Mouse (Mus musculus) left cerebral cortex, postnatal 10 days (tissue): Measurements from ENCODE around the gene Xpc. TPM values are rescaled to one million over a fixed set of nuclear protein-coding genes. Genes with fewer than 3 reads are reported as not detected.

Experiments used
- DNase-seq, 2 experiments: peaks; one replicate each; pipeline ENCODE4 v3.0.0; 2021 to 2022; ENCODE audit warnings: low spot score in 2 of 2, mixed read lengths in 1 of 2; ENCODE audit errors: extremely low spot score in 1 of 2
- intact Hi-C: fragments of 180-260 bp; cut with DNase I; formaldehyde crosslinking; loops from one replicate; pipeline ENCODE4 v1.15.1; 2025
- total RNA-seq, 2 experiments: library from RNA; stranded (reverse); gene quantifications; 2 replicates each; pipeline ENCODE4 v1.2.3; 2021

Gene Xpc
- 10 to 100 TPM in 1 of 2 experiments, 1 to 10 TPM in 1; 10.0 to 10.3 TPM for total RNA-seq

DNA sequence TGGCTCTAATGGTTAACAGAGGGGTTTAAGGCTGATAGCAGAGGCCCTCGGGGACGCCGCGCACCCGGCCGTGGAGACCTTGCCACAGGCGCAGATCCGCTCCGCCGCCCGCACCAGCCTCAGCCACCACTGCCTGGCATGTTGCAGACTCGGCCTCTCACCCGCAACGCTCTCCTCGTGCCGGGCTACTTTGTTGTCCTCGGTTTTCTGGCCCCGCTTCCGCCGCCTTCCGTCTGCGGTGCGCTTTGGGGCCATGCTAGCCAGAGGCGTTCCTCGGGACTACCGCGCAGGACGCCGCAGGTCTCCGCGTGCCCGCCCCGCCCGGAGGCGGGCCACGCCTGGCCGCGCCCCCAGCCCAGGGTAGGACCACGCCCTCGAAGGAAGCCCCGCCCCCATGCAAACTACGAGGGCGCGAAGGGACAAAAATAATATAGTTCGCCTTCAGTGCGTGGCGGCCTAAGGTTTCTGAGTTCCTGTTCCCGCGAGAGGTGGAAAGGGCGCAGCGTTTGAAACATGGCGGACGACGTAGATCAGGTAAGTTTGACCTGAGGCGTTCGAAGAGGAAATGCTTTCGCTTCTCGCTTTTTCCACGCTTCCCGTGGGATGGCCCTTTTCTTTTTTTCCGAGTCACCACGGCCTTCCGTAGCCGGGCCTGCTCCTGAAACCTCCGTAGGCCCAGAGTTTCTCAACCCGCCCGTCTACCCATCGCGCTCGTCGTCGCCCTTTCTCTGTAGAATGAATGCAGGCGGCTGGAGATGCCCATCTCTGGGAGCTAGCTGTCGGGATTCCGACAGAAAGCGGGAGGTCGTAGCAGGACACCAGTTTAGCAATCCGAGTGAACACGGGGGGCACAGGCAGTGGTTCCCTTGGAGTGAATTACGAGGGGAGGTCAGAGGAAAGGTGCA is at the start of gene Xpc, which contains the start of gene Lsm3:
TSS of gene Xpc (minus strand) at position 344 of the 905 bp plus-strand sequence.
TSS of gene Lsm3 (plus strand) at position 384 of the 905 bp plus-strand sequence.
- intact Hi-C loops: no loop called here
- DNase-seq: peak; percentile 97

DNA sequence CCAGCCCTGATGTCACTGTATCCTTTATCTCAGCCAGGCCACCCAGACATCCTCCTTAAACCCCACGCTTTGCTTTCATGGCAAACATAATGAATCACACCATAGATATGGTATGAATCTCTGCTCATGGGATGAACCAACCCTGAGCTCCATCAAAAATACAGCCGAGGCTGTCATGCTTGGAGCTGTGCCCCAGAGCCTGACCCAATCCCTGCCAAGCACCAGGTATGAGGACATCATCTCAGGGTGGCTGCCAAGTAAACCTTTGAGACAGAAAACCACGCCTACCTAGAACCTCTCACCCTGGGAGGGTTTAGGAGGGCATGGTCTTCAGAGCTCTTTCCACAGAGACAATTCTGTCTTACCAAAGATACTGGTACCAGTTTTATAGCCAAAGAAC is 47.3 kb upstream of the Xpc start:
- no peak for DNase-seq
- intact Hi-C loops: no loop called here

DNA sequence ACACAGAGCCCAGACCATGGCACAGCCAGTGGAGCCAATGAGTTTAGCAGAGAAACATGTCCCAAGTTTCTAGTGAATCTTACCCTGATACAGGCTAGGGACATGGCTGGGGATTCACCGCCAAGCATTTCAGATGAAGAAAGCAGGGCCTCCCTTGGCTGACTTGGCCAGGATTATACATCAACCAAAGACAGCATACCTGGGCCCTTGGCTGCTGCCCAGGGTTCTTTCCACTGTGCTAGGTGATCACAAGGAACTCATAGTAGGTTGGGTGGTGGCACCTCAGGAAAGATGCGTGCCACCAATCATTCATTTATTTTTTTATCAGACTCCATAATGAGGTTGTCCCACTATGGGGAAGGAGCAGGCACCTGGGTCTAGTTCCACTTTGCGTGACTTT is 44.5 kb upstream of the Xpc start:
- DNase-seq: no peak
- intact Hi-C loops: no loop called here

DNA sequence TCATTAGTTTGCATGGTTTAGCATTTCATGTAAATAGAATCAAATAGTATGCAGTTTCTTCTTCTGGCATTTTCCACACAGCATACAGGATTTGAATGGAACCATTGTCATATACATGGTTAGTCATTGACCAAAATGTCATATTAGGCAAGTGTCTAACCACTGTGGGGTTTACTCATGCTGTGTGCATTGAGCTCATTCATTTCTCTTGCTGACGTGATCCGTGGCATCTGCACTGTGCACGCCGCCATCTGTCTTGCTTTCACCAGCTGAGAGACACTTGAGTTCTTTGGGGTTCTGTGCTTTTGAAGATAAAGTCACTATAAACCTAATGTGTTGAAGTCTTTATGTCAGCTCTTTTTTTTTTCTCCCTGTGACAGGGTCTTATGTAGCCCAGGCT is 43.7 kb upstream of the Xpc start:
- peak in 1 of 2 experiments; percentile 13 for DNase-seq
- intact Hi-C loops: no loop called here

DNA sequence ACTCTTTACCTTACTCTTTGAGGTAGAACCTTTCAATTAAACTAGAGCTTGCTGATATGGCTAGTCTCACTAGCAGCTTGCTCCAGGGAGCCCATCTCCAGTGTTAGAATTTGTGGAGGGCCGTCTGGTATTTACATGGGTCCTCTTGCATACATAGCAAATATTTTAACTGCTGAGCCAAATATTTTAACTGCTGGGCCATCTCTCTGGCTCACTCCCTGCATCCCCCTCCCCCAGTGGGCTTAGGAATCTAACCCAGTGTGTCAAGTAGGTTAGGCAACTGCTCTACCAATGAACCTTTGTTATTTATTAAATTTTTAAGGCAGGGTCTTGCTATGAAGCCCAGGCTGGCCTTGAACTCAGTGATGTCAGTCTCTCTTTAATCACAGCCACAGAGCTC is 42.9 kb upstream of the Xpc start:
- intact Hi-C loops: no loop called here
- no peak for DNase-seq

DNA sequence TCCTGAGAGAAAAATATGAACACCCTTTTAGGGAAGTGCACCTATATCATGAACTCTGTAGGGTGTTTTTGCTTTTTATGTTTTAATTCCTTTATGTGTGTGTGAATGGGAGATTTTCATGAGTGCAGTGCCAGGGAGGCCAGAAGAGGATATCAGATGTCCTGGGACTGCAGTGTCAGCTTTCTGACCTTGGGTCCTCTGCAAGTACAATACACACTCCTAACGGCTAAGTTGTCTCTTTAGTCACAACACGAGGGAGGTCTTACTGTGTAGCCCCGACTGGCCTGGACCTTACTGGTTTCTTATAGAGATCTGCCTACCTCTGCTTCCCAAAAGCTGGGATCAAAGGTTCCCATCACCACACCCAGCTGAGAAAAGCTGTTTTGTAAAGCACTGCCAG is 37.0 kb upstream of the Xpc start:
- no peak for DNase-seq
- intact Hi-C loops: no loop called here

DNA sequence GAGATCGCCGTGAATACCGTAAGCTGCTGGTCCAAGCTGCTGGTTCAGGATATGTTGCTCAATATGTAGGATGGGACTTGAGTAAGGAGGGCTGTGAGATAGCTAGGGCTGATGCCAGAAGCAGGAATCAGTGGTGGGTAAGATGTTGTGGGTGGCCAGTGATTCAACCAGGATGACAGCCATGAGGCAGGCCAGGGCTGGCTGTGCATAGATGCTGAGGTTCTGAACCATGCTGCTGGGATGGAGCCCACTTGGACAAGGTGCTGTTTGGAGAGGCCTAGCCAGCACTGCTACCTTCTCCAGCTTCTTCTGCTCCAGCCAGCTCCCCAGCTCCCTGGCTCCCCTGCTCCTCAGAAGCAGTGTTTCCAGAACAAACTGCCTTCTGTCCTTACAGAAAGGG is 36.0 kb upstream of the Xpc start:
- intact Hi-C loops: no loop called here
- DNase-seq: no peak

DNA sequence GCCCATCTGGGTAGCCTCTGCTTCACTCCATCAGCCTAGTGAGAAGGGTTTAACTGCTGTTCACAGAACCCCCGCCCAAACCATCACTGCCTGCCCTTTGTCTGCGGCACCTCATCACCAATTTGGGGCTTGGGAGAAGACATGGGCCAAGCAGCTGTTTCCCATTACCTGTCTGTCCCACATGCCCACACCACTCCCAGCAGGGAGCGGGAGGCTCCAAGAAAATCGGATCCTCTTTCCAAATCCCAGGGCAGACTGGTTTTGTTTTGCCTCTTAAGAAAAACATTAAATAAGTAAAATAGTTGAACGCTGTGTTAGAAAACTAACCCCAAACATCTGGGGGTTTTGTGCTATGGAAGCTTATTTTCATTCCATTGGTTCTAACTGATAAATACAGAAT is 33.9 kb upstream of the Xpc start:
- intact Hi-C loops: no loop called here
- DNase-seq: no peak

DNA sequence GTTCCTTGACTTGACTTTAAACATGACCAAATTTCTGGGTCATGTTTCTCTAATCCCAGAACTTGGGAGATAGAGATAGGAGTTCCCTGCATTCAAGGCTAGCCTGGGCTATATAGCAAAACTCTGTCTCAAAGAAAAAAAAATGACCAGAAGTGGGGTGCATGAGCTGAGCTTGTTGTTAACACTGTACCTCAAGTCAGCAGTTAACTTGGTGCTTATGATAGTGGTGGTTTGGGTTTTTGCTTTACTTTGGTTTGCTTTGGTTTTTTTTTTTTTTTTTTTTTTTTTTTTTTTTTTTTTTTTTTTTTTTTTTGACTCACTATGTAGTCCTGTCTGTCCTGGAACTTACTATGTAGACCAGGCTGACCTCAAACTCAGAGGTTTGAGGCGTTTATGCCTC is 31.6 kb upstream of the Xpc start:
- no peak for DNase-seq
- intact Hi-C loops: no loop called here

DNA sequence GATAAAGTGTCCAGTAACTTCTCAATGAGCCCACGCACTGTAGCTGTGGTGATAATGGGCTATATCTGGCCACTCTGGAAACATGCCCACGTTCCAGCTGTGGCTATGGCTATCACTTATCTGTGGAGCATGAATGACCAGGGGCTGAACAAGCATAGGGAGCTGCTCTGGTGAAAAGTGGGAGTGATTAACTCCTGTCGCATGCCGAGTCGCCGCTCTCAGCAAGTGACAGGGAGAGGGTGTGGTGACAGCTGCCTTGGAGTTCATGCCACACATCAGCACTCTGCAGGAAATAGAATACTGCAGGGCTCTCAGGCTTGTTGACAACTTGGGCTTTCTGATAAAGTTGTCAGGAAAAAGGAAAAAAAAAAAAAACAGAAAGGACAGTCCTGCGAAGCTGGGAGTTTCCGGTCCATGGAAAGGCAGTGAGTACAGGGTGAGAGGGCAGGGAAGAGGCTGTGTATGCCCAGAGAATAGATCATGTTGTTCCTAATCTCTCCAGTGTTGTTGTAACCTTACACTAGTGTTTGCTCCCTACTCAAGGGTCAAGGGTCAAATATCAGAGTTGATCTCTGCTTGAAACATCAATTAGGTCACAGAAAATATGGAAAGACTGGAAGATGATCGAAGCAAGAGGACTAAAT is 30.7 kb upstream of the Xpc start:
- intact Hi-C loops: no loop called here
- no peak for DNase-seq

DNA sequence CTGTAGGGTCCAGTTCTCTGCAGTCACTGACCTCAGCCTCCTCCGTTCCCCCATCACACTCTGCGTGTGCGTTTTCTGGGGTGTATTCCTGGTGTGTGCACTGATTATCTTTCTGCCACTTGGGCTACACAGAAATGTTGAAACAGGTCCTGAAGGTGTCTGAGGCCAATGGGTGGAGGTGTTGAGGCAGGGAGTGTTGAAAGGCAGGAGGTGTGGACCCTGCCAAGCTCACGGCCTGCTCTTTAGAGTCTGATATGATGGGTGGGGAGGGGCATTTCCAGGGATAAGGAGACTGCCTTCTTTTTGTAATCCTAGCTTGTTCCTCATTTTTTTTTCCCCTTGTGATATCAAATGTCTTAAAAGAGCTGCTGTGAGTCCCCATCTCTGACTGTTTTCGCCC is 27.4 kb upstream of the Xpc start:
- DNase-seq: no peak
- intact Hi-C loops: no loop called here

DNA sequence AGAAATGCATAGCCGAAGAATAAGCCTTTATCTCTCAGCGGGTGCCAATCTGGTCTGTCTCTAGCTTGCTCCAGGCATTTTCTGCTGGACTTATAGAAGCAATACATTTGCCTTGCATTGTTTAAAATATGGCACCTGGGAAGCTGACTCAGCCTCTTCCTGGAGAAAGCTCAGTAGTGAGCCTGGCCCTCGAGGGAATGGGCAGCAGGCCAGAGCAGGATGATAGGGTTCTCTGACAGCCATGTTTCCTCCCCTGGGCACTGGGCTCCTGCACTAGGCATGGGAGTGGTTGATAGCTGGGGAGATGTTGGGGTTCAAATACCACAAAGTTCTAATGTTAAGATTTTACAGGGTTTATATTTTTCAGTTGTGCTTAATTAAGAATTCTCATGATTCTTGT is 25.6 kb upstream of the Xpc start:
- no peak for DNase-seq
- intact Hi-C loops: no loop called here

DNA sequence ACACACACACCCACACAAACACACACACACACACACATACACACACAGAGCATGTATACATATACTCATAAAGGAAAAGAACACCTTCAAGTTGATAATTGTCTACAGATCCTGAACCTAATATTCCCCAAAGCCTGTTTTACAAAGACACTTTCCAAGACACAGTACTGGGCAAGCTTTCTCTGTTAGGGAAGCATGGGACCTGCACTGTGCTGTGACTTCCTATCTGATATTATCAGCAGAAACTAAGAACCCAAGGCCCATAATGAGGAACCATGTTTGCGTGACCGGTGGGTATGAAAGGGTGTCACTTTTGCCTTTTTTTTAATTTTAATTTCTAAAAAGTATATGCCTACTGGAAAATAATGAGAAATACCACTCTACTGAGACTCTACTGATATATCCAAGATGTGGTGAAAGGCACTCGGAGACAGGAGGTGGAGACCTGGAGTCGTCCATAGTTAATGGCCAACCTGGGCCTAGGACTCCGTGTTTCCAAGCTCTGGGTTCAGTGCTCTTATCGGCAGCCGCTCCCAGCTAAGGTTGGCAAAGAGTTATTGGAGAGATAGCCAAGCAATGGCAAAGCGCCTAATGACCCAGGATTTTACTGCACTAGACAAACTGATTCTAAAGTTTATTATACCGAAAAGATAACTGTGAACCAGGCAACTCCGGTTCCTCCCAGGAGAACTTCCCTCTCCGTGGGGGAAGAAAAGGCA is 20.5 kb upstream of the Xpc start:
- intact Hi-C loops: loop anchor here (10.0 kb wide), 1 partner anchor 329 kb away; no protein-coding TSS in a partner anchor

DNA sequence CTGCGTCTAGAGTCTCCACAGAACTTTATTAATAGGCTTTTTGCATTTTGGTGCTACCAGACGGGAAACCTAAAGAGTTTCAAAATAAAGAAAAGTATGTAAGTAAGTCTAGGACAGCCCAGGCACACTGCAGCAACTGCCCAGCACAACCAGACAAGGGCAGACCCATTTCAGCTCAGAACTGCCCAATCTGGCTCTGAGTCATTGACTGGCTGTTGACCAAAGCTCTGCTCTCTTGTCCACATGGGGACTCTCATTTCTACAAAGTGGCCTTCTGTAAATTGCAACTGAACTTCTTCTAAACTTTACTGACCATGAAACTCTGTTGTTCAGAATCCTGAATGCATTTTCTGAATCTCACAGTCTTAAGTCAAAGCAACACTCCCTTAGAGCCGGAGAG is 19.5 kb upstream of the Xpc start:
- intact Hi-C loops: loop anchor here (10.0 kb wide), 1 partner anchor 330 kb away; no protein-coding TSS in a partner anchor
- DNase-seq: no peak

More for the DNA sequence above, 20.5 kb upstream of the Xpc start:
- no peak for DNase-seq

DNA sequence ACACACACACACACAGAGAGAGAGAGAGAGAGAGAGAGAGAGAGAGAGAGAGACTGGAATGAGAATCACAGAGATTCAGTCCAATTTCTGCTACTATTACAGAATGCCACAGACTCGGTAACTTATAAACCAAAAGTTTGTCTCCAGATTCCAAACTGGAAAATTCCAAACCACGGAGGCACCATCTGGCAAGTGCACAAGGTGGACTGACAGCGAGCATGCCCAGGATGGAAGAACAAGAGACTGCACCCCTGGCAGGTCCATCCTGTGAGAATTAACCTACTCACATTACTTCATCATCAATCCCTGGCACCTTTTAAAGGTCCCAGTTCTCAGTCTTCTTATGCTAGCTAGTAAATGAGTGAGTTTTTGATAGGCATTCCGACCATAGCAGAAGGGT is 18.6 kb upstream of the Xpc start:
- intact Hi-C loops: loop anchor here (10.0 kb wide), 1 partner anchor 331 kb away; no protein-coding TSS in a partner anchor
- no peak for DNase-seq

DNA sequence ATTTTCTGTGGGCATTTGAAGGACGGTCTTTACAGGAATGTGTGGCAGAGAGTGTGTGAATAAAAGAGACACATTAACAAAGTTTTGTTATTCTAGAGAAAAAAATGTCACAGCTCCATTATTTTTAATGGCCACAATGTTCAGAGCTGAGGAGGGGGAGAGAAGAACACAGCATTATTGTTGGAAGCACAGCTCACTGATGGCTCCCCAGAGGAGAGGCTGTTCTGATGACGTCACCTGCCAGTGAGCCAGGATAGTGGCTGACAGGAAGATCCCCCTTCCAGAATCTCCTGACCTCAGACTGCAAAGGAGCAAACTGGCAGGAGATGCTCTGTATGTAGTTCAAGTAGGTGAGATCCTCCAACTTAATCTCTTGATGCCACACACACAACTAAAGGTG is 18.1 kb upstream of the Xpc start:
- intact Hi-C loops: loop anchor here (10.0 kb wide), 1 partner anchor 331 kb away; no protein-coding TSS in a partner anchor
- DNase-seq: no peak

DNA sequence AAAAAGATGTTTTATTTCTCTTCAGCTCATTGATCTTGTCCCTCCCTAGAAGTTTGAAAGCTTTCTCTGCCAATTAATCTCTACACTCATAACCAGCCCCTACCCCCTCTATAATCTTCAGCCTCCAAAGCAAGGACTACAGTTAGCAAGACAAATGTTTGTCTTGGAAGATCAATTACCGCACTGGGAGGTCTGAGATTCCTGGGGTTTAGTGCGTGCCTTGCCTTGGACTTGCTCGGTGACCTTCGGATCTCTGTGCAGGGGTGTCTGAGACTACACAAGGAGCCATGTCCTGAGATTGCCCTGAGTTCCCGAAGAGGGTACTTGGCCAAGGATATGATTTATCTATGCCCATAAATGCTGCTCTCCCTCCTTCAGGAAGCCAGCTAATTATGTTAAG is 17.7 kb upstream of the Xpc start:
- intact Hi-C loops: loop anchor here (10.0 kb wide), 1 partner anchor 331 kb away; no protein-coding TSS in a partner anchor

DNA sequence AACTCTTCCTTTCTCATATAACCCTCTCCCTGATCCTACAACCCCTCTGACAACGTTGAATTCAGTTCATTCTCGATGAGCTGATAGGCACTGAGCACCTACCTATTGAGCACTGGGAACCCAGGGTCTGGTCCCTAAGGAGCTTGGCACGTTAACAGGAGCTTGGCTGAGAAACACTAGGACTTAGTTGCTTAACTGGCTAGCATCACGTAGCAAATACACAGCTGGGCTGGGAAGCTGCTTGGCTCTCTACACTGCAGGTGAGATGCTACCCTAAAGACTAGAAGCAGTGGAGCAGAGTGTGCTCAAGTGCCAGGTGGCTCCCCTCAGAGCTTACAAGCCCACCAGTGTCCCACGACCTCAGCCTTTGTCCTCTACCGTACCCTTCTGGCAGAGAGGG is 17.0 kb upstream of the Xpc start:
- intact Hi-C loops: loop anchor here (10.0 kb wide), 1 partner anchor 332 kb away; no protein-coding TSS in a partner anchor
- no peak for DNase-seq

More for the DNA sequence above, 17.7 kb upstream of the Xpc start:
- no peak for DNase-seq

DNA sequence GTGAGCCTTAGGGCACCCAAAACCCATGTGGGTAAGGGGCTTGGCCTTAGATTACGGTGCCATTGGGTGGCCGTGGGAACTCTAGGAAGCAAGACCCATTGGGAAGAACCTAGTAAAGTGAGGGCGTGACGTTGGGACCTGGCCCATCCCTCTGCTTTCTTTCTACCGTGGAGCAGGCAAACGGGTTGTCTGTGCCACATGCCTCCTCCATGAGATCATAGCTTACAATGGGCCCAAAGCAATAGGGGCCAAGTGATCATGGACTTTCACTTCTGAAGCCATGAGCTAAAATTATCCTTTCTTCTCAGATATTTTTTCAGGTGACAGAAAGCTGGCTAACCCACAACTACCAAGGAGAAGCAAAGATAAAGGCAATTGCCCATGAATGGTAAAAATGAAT is 15.6 kb upstream of the Xpc start:
- no peak for DNase-seq
- intact Hi-C loops: loop anchor here (10.0 kb wide), 1 partner anchor 334 kb away; no protein-coding TSS in a partner anchor
